Mouse (Mus musculus) midbrain, embryonic 12.5 days (tissue): ENCODE results near the gene Yy1. TPM values are rescaled to one million over a fixed set of nuclear protein-coding genes. Genes with fewer than 3 reads are reported as not detected.
A peak's percentile ranks its signal among the peaks of the same experiment; 100 is the strongest.

ENCODE experiments used
- ATAC-seq: fragments of 200-750 bp; cut with Nextera tagmentation; 2 replicates; pipeline ENCODE4 v1.8.0; 2017; ENCODE audit warnings: low read depth, moderate TSS enrichment, moderate library complexity; ENCODE audit not compliant: low FRiP score
- H3K27ac ChIP-seq: fragments of 300-500 bp; sonication (generic); replicated peaks from 2 replicates; pipeline ENCODE4 v1.5.1; 2016; ENCODE audit warnings: mild to moderate bottlenecking
- H3K27me3 ChIP-seq: fragments of 300-500 bp; sonication (generic); 2 replicates; pipeline ENCODE4 v1.6.1; 2016; ENCODE audit warnings: mild to moderate bottlenecking
- H3K36me3 ChIP-seq: fragments of 300-500 bp; sonication (generic); 2 replicates; pipeline ENCODE4 v1.6.1; 2016
- H3K4me1 ChIP-seq: fragments of 300-500 bp; sonication (generic); 2 replicates; pipeline ENCODE4 v1.6.1; 2016
- H3K4me2 ChIP-seq: fragments of 300-500 bp; sonication (generic); replicated peaks from 2 replicates; pipeline ENCODE4 v1.6.1; 2016; ENCODE audit warnings: mild to moderate bottlenecking, moderate library complexity
- H3K4me3 ChIP-seq: fragments of 300-500 bp; sonication (generic); 2 replicates; pipeline ENCODE4 v1.5.1; 2016; ENCODE audit warnings: mild to moderate bottlenecking
- H3K9ac ChIP-seq: fragments of 300-500 bp; sonication (generic); replicated peaks from 2 replicates; pipeline ENCODE4 v1.6.1; 2016; ENCODE audit warnings: mild to moderate bottlenecking, moderate library complexity
- H3K9me3 ChIP-seq: fragments of 300-500 bp; sonication (generic); 2 replicates; pipeline ENCODE4 v1.6.1; 2016; ENCODE audit warnings: mild to moderate bottlenecking
- WGBS: fragments of 180-500 bp; shearing (Covaris S2); methylation state at CpG from one replicate; pipeline ENCODE4 v1.1.7; 2016; 5-methylcytosine and 5-hydroxymethylcytosine counted together
- polyA plus RNA-seq: library from polyadenylated mRNA; unstranded; fragments of >200 nt; fragmentation: Nextera tagmentation; extraction: Ambion mirVana; gene quantifications from 2 replicates; pipeline ENCODE4 v1.2.1, GENCODE M21; 2016

Gene Yy1
- polyA plus RNA-seq, 1 experiment from 2014 or later, result 19.5 TPM

DNA sequence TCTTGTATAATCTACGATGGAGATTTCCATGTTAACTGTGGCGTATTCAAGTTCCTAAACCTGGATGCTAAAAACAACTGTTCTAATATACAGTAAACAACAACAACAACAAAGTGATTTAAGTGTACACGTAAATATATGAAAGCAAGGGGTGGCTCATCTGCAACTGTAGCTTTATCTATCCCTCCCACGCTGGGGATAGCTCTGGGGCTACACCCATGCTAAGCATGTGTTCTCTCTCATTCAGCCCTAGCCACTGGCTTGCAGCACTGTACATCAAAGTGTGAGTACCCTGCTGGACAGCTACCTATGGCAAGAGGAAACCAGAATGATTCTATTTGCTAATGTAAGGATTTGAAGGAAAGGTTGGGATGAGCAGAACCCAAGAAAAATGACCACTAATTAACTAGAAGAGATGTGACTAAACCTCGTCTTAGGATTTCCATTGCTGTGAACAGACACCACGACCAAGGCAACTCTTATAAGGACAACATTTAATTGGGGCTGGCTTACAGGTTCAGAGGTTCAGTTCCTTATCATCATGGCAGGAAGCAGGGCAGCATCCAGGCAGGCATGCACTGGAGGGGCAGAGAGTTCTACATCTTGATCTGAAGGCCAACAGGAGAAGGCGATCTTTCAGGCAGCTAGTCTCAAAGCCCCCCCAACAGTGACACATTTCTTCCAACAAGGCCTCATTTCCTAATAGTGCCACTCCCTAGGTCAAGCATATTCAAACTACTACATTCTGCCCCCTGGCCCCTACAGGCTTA is 12.5 kb upstream of the Yy1 start:
- H3K27me3 ChIP-seq, result no peaks in the 10 kb centered on the region
- ATAC-seq, result no peak
- H3K4me2 ChIP-seq, result no peak overlapping the region
- no peak overlapping the region for H3K27ac ChIP-seq
- H3K4me3 ChIP-seq, result no peak overlapping the region
- H3K4me1 ChIP-seq, result no peaks in the 10 kb centered on the region
- peaks cover 41% of the 10 kb centered on the region for H3K36me3 ChIP-seq
- 0 out of 2 replicates have a peak, but pooled peaks cover 17% of the 10 kb centered on the region for H3K9me3 ChIP-seq
- no peak overlapping the region for H3K9ac ChIP-seq
- WGBS, result 92% methylated on average over 7 of the region's 7 CpGs

DNA sequence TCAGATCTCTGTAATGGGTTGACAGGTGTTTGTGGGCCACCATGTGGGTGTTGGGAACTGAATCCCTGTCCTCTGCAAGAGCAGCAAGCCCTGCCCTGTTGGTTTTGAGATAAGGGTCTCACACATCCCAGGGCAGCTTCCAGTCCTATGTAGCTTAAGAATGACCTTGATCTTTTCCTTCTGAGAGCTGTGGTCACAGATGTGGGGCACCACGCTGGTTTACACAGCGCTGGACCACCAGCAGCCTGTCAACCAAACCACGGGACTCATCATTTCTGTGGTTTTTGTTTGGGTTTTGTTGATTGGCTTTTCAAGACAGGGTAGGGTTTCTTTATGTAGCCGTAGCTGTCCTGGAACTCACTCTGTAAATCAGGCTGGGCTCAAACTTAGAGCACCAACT is 7.6 kb upstream of the Yy1 start:
- Histone ChIP-seq H3K27ac (no peak overlapping the region), H3K27me3 (no peaks in the 10 kb centered on the region), H3K9me3 (0 out of 2 replicates have a peak, but pooled peaks cover 8% of the 10 kb centered on the region), H3K4me2 (no peak overlapping the region), H3K4me1 (no peaks in the 10 kb centered on the region), H3K4me3 (no peak overlapping the region), H3K9ac (no peak overlapping the region), H3K36me3 (peaks cover 24% of the 10 kb centered on the region)
- WGBS, result 95% methylated on average over 4 of the region's 4 CpGs
- ATAC-seq, result no peak

DNA sequence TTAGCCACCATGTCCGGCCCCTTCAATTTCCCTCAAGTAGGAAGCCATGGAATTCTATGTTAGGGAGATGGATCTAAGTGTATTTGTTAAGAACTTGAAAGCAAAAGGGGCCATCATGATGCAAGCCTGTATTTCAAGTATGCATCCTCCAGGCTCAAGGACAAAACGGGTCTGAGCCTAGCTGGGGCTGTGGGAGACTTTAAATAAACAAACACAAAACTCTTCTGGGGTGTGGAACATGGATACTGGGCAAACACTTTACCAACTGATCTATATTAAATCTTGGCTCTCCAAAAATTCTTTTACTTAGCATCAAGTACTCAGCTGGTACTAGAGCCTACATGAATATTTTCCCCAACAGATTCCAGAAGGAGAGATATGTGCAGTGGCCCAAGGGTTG is 5.4 kb upstream of the Yy1 start:
- ATAC-seq, result no peak
- no peak overlapping the region for H3K4me3 ChIP-seq
- H3K36me3 ChIP-seq, result peaks cover 15% of the 10 kb centered on the region
- 0 out of 2 replicates have a peak, but pooled peaks cover 8% of the 10 kb centered on the region for H3K9me3 ChIP-seq
- H3K27ac ChIP-seq, result no peak overlapping the region
- no peaks in the 10 kb centered on the region for H3K27me3 ChIP-seq
- H3K4me1 ChIP-seq, result peaks cover 12% of the 10 kb centered on the region
- 96% methylated on average over 2 of the region's 2 CpGs for WGBS
- no peak overlapping the region for H3K9ac ChIP-seq
- H3K4me2 ChIP-seq, result no peak overlapping the region

DNA sequence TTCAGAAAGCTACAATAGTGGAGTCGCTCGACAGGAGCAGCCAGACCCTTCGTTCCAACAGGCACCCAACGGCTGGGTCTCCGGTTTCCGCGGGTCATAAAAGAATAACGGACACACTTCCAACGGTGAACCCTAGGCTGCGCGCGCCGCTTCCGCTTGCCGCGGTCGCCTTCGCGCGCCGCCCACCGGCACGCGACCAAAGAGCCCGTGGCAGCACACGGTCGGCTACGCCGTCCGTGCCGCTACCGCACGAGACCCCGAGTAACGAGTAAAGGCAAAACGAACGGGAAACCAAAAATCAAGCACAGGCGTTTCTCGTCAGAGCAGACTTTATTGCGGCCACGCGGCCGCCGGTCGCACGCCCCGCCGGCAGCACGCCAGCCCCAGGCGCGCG is 624 bp upstream of the Yy1 start:
- Histone ChIP-seq H3K9me3 (no peaks in the 10 kb centered on the region), H3K4me2 (peak overlapping the region; percentile 61), H3K9ac (peak overlapping the region; percentile 68), H3K4me1 (peaks cover 30% of the 10 kb centered on the region), H3K36me3 (no peaks in the 10 kb centered on the region), H3K27me3 (no peaks in the 10 kb centered on the region), H3K4me3 (peak overlapping the region; percentile 100), H3K27ac (peak overlapping the region; percentile 99)
- ATAC-seq, result peak; percentile 21
- WGBS, result under 1% methylated on average over 52 of the region's 52 CpGs

DNA sequence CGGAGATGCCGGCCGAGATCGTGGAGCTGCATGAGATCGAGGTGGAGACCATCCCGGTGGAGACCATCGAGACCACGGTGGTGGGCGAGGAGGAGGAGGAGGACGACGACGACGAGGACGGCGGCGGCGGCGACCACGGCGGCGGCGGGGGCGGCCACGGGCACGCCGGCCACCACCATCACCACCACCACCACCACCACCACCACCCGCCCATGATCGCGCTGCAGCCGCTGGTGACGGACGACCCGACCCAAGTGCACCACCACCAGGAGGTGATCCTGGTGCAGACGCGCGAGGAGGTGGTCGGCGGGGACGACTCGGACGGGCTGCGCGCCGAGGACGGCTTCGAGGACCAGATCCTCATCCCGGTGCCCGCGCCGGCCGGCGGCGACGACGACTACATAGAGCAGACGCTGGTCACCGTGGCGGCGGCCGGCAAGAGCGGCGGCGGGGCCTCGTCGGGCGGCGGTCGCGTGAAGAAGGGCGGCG is 724 bp downstream of the Yy1 start:
- H3K4me1 ChIP-seq, result peaks cover 33% of the 10 kb centered on the region
- peak overlapping the region; percentile 82 for H3K4me2 ChIP-seq
- no peak for ATAC-seq
- WGBS, result under 1% methylated on average over 40 of the region's 71 CpGs
- peak overlapping the region; percentile 100 for H3K4me3 ChIP-seq
- no peaks in the 10 kb centered on the region for H3K27me3 ChIP-seq
- peak overlapping the region; percentile 99 for H3K27ac ChIP-seq
- H3K36me3 ChIP-seq, result no peaks in the 10 kb centered on the region
- H3K9ac ChIP-seq, result peak overlapping the region; percentile 90
- no peaks in the 10 kb centered on the region for H3K9me3 ChIP-seq

DNA sequence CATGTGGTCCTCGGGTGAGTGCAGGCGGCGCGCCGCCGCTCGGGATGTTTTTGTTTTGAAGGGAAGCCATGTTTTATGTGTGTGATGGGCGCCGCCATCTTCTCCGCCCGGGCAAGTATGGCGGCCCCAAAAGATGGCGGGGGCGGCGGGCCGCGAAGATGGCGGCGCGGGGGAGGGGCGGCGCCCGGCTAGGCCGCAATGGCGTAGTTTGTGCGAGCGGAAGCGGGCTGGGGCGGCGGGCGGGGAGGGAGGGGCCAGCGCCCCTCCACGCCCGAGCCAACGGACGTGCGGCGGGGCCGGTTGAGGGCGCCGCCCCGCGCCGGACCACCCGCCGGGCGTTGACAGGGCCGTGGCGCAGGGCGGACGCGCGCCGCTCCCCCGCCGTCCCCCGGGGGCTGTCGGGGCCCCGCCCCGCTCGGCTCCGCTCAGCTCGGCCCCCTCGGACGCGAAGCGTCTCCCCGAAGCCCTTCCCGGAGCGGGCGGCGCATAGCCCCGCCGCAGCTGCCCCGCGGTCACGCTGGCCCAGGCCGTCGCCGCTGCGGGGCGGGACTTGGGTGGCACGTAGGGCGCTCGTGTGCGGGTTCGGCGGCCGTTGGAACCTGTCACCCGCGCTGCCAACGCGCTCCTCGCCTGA is 1.4 kb downstream of the Yy1 start:
- H3K4me3 ChIP-seq, result peak overlapping the region; percentile 100
- H3K27ac ChIP-seq, result peak overlapping the region; percentile 99
- H3K9me3 ChIP-seq, result no peaks in the 10 kb centered on the region
- peak overlapping the region; percentile 90 for H3K9ac ChIP-seq
- H3K4me1 ChIP-seq, result peaks cover 33% of the 10 kb centered on the region
- 0% methylated on average over 39 of the region's 94 CpGs for WGBS
- no peaks in the 10 kb centered on the region for H3K36me3 ChIP-seq
- no peaks in the 10 kb centered on the region for H3K27me3 ChIP-seq
- H3K4me2 ChIP-seq, result peak overlapping the region; percentile 82
- ATAC-seq, result peak; percentile 67

DNA sequence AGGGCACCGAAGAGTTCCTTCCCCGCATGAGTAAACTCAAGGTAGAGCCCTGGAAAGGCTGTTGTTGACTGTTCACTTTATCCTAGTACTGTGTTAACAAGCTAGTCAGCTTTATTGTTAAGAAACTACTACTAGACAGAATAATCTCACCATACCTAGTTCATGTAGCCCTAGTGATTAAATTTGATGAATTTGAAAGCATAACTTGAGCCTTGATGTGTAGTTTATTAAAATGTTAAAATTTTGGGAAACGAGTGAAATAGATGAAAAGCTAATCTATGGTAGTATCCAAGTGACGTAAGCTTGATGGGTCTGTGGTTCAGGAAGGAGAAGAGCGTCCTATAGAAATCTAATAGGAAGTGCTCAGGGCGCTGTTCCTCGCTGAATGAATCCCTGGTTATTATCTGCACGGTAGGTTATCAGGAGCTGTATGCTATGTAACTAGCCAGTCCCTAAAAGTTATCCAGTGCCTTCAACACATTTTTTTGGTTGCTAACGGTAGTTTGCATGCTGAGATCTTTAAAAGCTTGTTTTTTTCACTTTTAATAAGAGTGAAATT is 2.3 kb downstream of the Yy1 start:
- peak overlapping the region; percentile 99 for H3K27ac ChIP-seq

DNA sequence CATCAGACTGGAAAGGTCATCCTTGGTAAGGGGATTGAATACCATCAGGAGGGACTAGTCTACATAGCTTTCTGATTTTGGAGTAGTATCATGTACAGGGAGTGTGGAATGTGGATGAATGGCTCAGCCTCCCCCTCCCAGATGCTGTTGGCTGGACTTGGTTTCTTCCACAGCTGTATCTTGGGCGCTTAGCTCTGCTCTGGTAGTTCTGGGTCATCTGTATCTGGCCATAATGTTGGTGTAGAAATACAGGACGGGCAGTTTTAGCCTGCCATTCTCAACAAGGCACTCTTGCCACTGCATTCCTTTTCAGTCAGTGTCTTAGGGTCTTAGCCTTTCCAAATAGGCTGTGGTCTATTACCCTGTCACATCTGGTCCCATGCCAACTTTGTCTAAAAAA is 8.8 kb downstream of the Yy1 start:
- WGBS, result 80% methylated on average over 2 of the region's 2 CpGs
- no peak overlapping the region for H3K4me3 ChIP-seq

More for the DNA sequence above, 2.3 kb downstream of the Yy1 start:
- no peaks in the 10 kb centered on the region for H3K9me3 ChIP-seq
- ATAC-seq, result no peak
- H3K4me1 ChIP-seq, result peaks cover 37% of the 10 kb centered on the region
- 22% methylated on average over 9 of the region's 9 CpGs for WGBS
- peak overlapping the region; percentile 100 for H3K4me3 ChIP-seq
- peak overlapping the region; percentile 82 for H3K4me2 ChIP-seq
- peak overlapping the region; percentile 90 for H3K9ac ChIP-seq
- no peaks in the 10 kb centered on the region for H3K27me3 ChIP-seq
- no peaks in the 10 kb centered on the region for H3K36me3 ChIP-seq

DNA sequence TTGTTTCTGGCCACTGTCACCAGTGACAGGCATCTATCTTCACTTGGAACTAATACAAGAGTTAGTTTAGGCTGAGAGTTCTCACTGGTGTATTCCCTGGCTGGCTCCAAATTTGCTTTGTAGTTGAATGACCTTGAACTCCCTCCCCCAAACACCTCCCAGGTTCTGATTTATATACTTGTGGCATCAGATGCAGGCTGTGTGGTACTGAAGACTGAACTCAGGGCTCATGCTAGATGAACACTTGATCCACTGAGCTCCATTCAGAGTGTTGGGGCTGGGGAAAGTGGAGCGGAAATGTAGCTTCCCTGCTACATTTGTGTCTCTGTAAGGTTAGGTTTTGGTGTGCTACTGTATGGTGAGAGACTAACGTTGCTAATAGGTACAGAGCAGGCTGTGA is 11.6 kb downstream of the Yy1 start:
- Histone ChIP-seq H3K4me2 (no peak overlapping the region), H3K4me1 (peaks cover 14% of the 10 kb centered on the region), H3K27ac (no peak overlapping the region), H3K4me3 (no peak overlapping the region), H3K9ac (no peak overlapping the region), H3K36me3 (peaks cover 23% of the 10 kb centered on the region; the same call in 1 of the 2 replicates), H3K9me3 (no peaks in the 10 kb centered on the region), H3K27me3 (no peaks in the 10 kb centered on the region)
- WGBS, result 91% methylated on average over 2 of the region's 2 CpGs
- ATAC-seq, result no peak

More for the DNA sequence above, 8.8 kb downstream of the Yy1 start:
- Histone ChIP-seq H3K9ac (no peak overlapping the region), H3K4me2 (no peak overlapping the region), H3K27ac (no peak overlapping the region), H3K36me3 (0 out of 2 replicates have a peak, but pooled peaks cover 3% of the 10 kb centered on the region), H3K27me3 (no peaks in the 10 kb centered on the region), H3K9me3 (no peaks in the 10 kb centered on the region), H3K4me1 (peaks cover 22% of the 10 kb centered on the region)
- no peak for ATAC-seq

DNA sequence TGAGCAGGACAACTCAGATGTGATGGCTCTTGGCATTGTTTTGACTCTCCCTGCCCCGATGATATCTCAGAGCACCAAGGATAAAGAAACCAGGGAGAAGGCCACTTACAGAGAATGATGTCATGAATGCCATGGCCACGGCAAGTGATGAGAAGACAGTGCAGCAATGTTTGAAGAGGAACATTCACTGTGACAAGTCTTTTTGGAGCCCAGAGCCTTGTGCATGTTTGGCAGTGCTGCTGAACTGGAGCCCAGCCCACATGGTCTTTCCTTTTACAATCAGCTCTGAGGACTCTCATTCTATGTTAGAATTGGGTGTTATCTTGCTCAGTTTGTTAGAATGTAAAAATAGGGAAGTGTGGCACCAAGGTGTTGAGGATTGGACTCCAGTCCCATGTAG is 15.7 kb downstream of the Yy1 start:
- Histone ChIP-seq H3K27ac (no peak overlapping the region), H3K4me1 (peaks cover 3% of the 10 kb centered on the region; the same call in 1 of the 2 replicates), H3K36me3 (peaks cover 24% of the 10 kb centered on the region), H3K9me3 (no peaks in the 10 kb centered on the region), H3K27me3 (no peaks in the 10 kb centered on the region), H3K4me2 (no peak overlapping the region), H3K4me3 (no peak overlapping the region), H3K9ac (no peak overlapping the region)
- ATAC-seq, result no peak
- WGBS, result 79% methylated on average over 2 of the region's 2 CpGs

DNA sequence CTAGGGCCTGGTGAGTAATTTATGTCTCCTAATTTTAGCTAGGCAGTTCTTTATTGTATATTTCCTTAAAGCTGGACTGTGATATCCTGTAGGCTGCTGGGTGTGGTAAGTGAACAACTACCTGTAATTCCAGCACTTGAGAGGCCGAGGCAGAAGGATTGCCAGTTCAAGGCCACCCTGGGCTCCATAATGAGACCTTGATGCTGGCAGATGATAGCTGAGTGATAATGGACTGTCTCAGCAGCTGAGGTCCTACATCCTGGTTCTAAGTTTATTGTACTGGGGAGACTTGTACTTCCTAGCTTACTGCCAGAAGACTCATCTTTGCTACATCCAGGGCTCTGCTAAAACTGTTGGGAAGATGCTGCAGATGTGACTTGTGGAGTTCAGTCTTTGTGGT is 17.0 kb downstream of the Yy1 start:
- Histone ChIP-seq H3K36me3 (peaks cover 37% of the 10 kb centered on the region), H3K27ac (no peak overlapping the region), H3K9me3 (no peaks in the 10 kb centered on the region), H3K27me3 (no peaks in the 10 kb centered on the region), H3K4me1 (peaks cover 3% of the 10 kb centered on the region; the same call in 1 of the 2 replicates), H3K9ac (no peak overlapping the region), H3K4me3 (no peak overlapping the region), H3K4me2 (no peak overlapping the region)
- ATAC-seq, result no peak
- WGBS, result 84% methylated on average over 1 of the region's 1 CpGs

DNA sequence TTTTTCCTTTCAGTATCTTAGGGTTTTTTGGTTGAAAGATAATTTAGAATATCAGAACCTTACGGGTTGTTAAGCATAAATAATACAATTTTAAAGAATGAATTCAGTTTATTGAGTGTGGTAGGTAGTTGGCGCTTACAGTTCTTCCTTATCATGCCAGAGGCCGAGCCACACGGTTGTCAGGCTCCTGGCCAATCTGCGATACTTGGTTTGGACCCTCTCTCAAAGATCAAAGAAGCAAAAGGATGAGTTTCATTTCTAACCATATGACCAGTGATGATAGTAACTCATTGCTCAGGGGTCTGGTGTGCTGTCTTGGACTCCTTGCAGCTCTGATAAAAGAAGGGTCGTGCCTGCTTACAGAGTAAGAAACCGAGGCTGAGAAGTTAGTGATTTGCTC is 17.5 kb downstream of the Yy1 start:
- peaks cover 3% of the 10 kb centered on the region; the same call in 1 of the 2 replicates for H3K4me1 ChIP-seq
- H3K4me3 ChIP-seq, result no peak overlapping the region
- H3K9ac ChIP-seq, result no peak overlapping the region
- 95% methylated on average over 7 of the region's 7 CpGs for WGBS
- H3K27me3 ChIP-seq, result no peaks in the 10 kb centered on the region
- no peak overlapping the region for H3K4me2 ChIP-seq
- ATAC-seq, result no peak
- H3K9me3 ChIP-seq, result no peaks in the 10 kb centered on the region
- no peak overlapping the region for H3K27ac ChIP-seq
- H3K36me3 ChIP-seq, result peaks cover 42% of the 10 kb centered on the region
